Mouse (Mus musculus) spleen, adult 2 months (tissue): ENCODE measurements around the gene Ttll13. TPM values are rescaled to one million over a fixed set of nuclear protein-coding genes. Genes with fewer than 3 reads are reported as not detected.
A peak's percentile ranks its signal among the peaks of the same experiment; 100 is the strongest.

Experiments used
- DNase-seq, 2 experiments: peaks; one replicate each; pipeline versions ENCODE4 v3.0.0 to v3.0.0-alpha.2; 2012 to 2021; ENCODE audit warnings: low spot score in 2 of 2, low read depth in 1 of 2
- H3K27ac ChIP-seq: fragments of 200-500 bp; 2 replicates; pipeline ENCODE4 v1.5.1; 2012; ENCODE audit warnings: low read length, inconsistent platforms; ENCODE audit not compliant: insufficient read depth
- H3K27me3 ChIP-seq: fragments of 200-500 bp; 2 replicates; pipeline ENCODE4 v1.6.1; 2012; ENCODE audit warnings: mild to moderate bottlenecking, moderate library complexity, low read length, inconsistent platforms; ENCODE audit not compliant: control insufficient read depth, insufficient read depth
- H3K36me3 ChIP-seq: fragments of 200-500 bp; 2 replicates; pipeline ENCODE4 v1.6.1; 2012; ENCODE audit warnings: mild to moderate bottlenecking, low read length, inconsistent platforms; ENCODE audit not compliant: control insufficient read depth, insufficient read depth
- H3K4me1 ChIP-seq: fragments of 200-500 bp; 2 replicates; pipeline ENCODE4 v1.6.1; 2011; ENCODE audit warnings: inconsistent platforms; ENCODE audit not compliant: control insufficient read depth, insufficient read depth, insufficient read length
- H3K4me3 ChIP-seq: fragments of 200-500 bp; 2 replicates; pipeline ENCODE4 v1.5.1; 2011; ENCODE audit warnings: mild to moderate bottlenecking, inconsistent platforms; ENCODE audit not compliant: insufficient read depth, insufficient read length; ENCODE audit errors: extremely low read depth
- CTCF ChIP-seq: fragments of 200-500 bp; IDR thresholded peaks from 2 replicates; pipeline ENCODE4 v1.5.1; 2011; ENCODE audit warnings: mild to moderate bottlenecking, inconsistent platforms; ENCODE audit not compliant: insufficient read depth, insufficient read length, insufficient replicate concordance; ENCODE audit errors: extremely low read depth
- POLR2A ChIP-seq: fragments of 200-500 bp; IDR thresholded peaks from 2 replicates; pipeline ENCODE4 v1.6.1; 2011; ENCODE audit warnings: low read depth, low read length, inconsistent platforms
- WGBS: fragments of 180-500 bp; shearing (Covaris S2); methylation state at CpG from one replicate; pipeline ENCODE4 v1.1.7; 2018; 5-methylcytosine and 5-hydroxymethylcytosine counted together
- polyA plus RNA-seq: library from polyadenylated mRNA; depleted of rRNA; stranded (reverse); fragments of >200 nt; gene quantifications from 2 replicates; pipeline ENCODE4 v1.2.3, GENCODE M21; 2012

Gene Ttll13
- polyA plus RNA-seq, 1 experiment: 0.25 TPM

GRCm38 (mm10) chr7:80227065-80227464 lies 19.1 kb upstream of the Ttll13 start:
- WGBS: 91% methylated on average over 4 of the region's 4 CpGs
- DNase-seq: no peak

GRCm38 (mm10) chr7:80230196-80230595 lies 16.0 kb upstream of the Ttll13 start:
- no peaks in the 10 kb centered on the region for H3K27me3 ChIP-seq
- peaks cover 19% of the 10 kb centered on the region for H3K36me3 ChIP-seq
- no peak overlapping the region for H3K4me3 ChIP-seq
- 17% methylated on average over 6 of the region's 6 CpGs for WGBS
- H3K27ac ChIP-seq: no peak overlapping the region; the same call in 1 of the 2 replicates
- TF ChIP-seq POLR2A (no peak), CTCF (no peak)
- peak in 1 of 2 experiments; percentile 44 for DNase-seq
- H3K4me1 ChIP-seq: peaks cover 11% of the 10 kb centered on the region

More at GRCm38 (mm10) chr7:80227065-80227464, 19.1 kb upstream of the Ttll13 start:
- TF ChIP-seq CTCF: no peak
- no peak for TF ChIP-seq POLR2A
- H3K27ac ChIP-seq: no peak overlapping the region
- no peak overlapping the region for H3K4me3 ChIP-seq
- peaks cover 43% of the 10 kb centered on the region for H3K36me3 ChIP-seq
- peaks cover 11% of the 10 kb centered on the region for H3K4me1 ChIP-seq
- H3K27me3 ChIP-seq: no peaks in the 10 kb centered on the region

GRCm38 (mm10) chr7:80231971-80232488 lies 14.1 kb upstream of the Ttll13 start:
- DNase-seq: no peak
- Histone ChIP-seq H3K27ac (peak overlapping the region; percentile 59), H3K36me3 (peaks cover 9% of the 10 kb centered on the region), H3K27me3 (no peaks in the 10 kb centered on the region), H3K4me3 (peak overlapping the region; percentile 79), H3K4me1 (peaks cover 11% of the 10 kb centered on the region)
- WGBS: under 1% methylated on average over 28 of the region's 29 CpGs
- TF ChIP-seq CTCF (no peak), POLR2A (no peak)

- Histone ChIP-seq H3K36me3 (peaks cover 5% of the 10 kb centered on the region), H3K4me1 (peaks cover 11% of the 10 kb centered on the region), H3K4me3 (peak within 1 kb of the TSS; percentile 79), H3K27ac (peak within 1 kb of the TSS; percentile 80), H3K27me3 (no peaks in the 10 kb centered on the region)
- 2% methylated on average over 55 of the region's 56 CpGs for WGBS
- DNase-seq: peak; percentile 94 to 98
- TF ChIP-seq CTCF: no peak
- TF ChIP-seq POLR2A: peak; percentile 74
Observed at GRCm38 (mm10) chr7:80232489-80233029, 13.6 kb upstream of the Ttll13 start, which contains the start of the genes Cib1 and Gdpgp1. TSS of gene Cib1 (minus strand) at chr7:80232813. TSS of gene Gdpgp1 (plus strand) at chr7:80232865.

GRCm38 (mm10) chr7:80233799-80234198 lies 12.4 kb upstream of the Ttll13 start:
- TF ChIP-seq POLR2A (no peak), CTCF (no peak)
- no peak for DNase-seq
- Histone ChIP-seq H3K4me1 (peaks cover 11% of the 10 kb centered on the region), H3K27ac (no peak overlapping the region), H3K36me3 (peaks cover 10% of the 10 kb centered on the region), H3K27me3 (no peaks in the 10 kb centered on the region), H3K4me3 (no peak overlapping the region)
- 63% methylated on average over 9 of the region's 9 CpGs for WGBS

- no peaks in the 10 kb centered on the region for H3K27me3 ChIP-seq
- H3K36me3 ChIP-seq: peaks cover 19% of the 10 kb centered on the region
- no peak overlapping the region for H3K4me3 ChIP-seq
- H3K4me1 ChIP-seq: no peaks in the 10 kb centered on the region
- DNase-seq: no peak
- WGBS: 93% methylated on average over 10 of the region's 10 CpGs
- no peak for TF ChIP-seq POLR2A
- TF ChIP-seq CTCF: no peak
- H3K27ac ChIP-seq: no peak overlapping the region
Observed at GRCm38 (mm10) chr7:80238542-80238941, 7.6 kb upstream of the Ttll13 start.

- TF ChIP-seq POLR2A: no peak
- TF ChIP-seq CTCF: no peak
- no peak overlapping the region for H3K27ac ChIP-seq
- H3K36me3 ChIP-seq: peaks cover 19% of the 10 kb centered on the region
- DNase-seq: no peak
- H3K4me3 ChIP-seq: no peak overlapping the region
- no peaks in the 10 kb centered on the region for H3K27me3 ChIP-seq
- WGBS: 88% methylated on average over 4 of the region's 4 CpGs
- no peaks in the 10 kb centered on the region for H3K4me1 ChIP-seq
Observed at GRCm38 (mm10) chr7:80241661-80242060, 4.5 kb upstream of the Ttll13 start.
